Mouse (Mus musculus) E14TG2a.4 (cell line): ENCODE data around the gene Mfap1b.
"Not testable (repeated sequence)": the region's sequence is repeated elsewhere in the genome, so short reads cannot be mapped to it uniquely, and the experiment has no call there.

ENCODE experiments used
- CTCF ChIP-seq: conservative IDR thresholded peaks from 2 replicates; pipeline ENCODE4 v1.5.1; 2014; ENCODE audit warnings: low read length
- NANOG ChIP-seq: IDR thresholded peaks from 2 replicates; pipeline ENCODE4 v1.6.1; 2014; ENCODE audit warnings: borderline replicate concordance, low read length, mixed read lengths
- POU5F1 ChIP-seq: IDR thresholded peaks from 2 replicates; pipeline ENCODE4 v1.6.1; 2014; ENCODE audit warnings: low read length, borderline replicate concordance

DNA sequence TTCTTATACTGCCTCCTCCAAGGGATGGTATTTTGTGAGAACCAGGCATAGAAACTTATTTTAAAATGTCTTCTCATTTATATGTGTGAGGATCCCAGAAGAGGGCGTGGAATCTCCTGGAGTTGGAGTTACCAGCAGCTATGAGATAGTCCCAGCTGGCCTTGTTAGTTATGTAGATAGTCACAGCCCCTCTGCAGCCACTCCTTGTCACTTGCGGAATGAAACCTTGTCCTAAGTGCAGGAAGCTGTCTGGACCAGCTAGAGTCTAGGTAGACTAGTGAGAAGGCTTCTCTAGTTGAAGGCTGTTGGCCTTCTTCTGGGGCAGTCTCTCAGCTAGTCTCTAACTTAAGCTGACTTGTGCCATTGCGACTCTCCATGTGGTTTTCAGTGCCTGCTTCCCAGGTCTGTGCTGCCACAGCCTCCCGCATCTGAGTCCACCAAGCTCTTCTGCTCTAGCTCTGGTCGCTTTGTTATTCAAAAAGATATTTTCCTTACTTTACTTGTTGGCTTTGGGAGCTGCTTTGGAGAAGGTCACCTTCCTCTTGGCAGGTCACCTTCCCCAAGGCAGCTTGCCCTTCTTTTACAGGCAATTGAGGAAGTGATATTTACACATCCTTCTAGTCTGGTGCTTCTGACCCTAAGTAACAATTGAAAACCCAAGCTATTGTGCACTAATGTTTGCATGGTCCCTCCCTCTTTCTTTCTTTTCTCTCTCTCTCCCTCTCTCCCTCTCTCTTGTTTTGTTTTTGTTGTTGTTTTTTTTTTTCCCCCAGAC is 39.3 kb upstream of the Mfap1b start:
- TF ChIP-seq CTCF, NANOG, POU5F1: not testable (repeated sequence)
